Comparison of ENCODE assay signal across 14 mouse cellular contexts in genomic region chr6:30654932-30655331, GRCm38 (mm10). TPM values are rescaled to one million over a fixed set of nuclear protein-coding genes. Genes with fewer than 3 reads are reported as not detected.
A peak's percentile ranks its signal among the peaks of the same experiment; 100 is the strongest.
DNase-seq lines count a peak whose midpoint lies in the region; ATAC-seq lines count a peak whose summit lies in the region.
"Had no signal": no experiment of that assay in that cellular context is flagged by ENCODE, and none has a peak within 500 bp of the region (broad histone marks: within the 10 kb centered on the region; RNA-seq: fewer than 3 reads in every experiment).

No protein-coding gene starts in this region.

- H3K4me2 ChIP-seq in embryonic facial prominence, embryonic 12.5 days (replicated peaks) = no peak overlapping the region
- no peak overlapping the region for H3K4me2 ChIP-seq in hindbrain, embryonic 12.5 days (replicated peaks)
- H3K4me2 ChIP-seq in midbrain, embryonic 11.5 days = no peak overlapping the region

- intact Hi-C loops in heart, postnatal 36 days (cut with DNase I) = loop anchor here (5.0 kb wide), 1 partner anchor 103 kb away; no protein-coding TSS in a partner anchor
- intact Hi-C loops in left cerebral cortex, postnatal 14 days (cut with DNase I) = no loop called here

- peaks cover 8% of the 10 kb centered on the region; the same call in 1 of the 2 replicates for H3K36me3 ChIP-seq in heart, embryonic 10.5 days
- peaks cover 2% of the 10 kb centered on the region; the same call in 1 of the 2 replicates for H3K36me3 ChIP-seq in embryonic facial prominence, embryonic 12.5 days
- H3K36me3 ChIP-seq in hindbrain, embryonic 12.5 days = 0 out of 2 replicates have a peak, but pooled peaks cover 2% of the 10 kb centered on the region
- no peaks in the 10 kb centered on the region for H3K36me3 ChIP-seq in midbrain, embryonic 11.5 days (ENCODE audit: control insufficient read depth, insufficient read depth, low read length)

- peak overlapping the region; percentile 75 for H3K27ac ChIP-seq in heart, embryonic 10.5 days
- H3K27ac ChIP-seq in embryonic facial prominence, embryonic 12.5 days = peak overlapping the region; percentile 89
- H3K27ac ChIP-seq in hindbrain, embryonic 12.5 days = peak overlapping the region; percentile 69
- H3K27ac ChIP-seq in midbrain, embryonic 11.5 days (ENCODE audit: low read depth, low read length) = no peak overlapping the region

- no peak overlapping the region for H3K9ac ChIP-seq in embryonic facial prominence, embryonic 12.5 days
- H3K9ac ChIP-seq in hindbrain, embryonic 12.5 days = no peak overlapping the region
- H3K9ac ChIP-seq in midbrain, embryonic 11.5 days (ENCODE audit: low read length) = no peak overlapping the region

- no peak for DNase-seq in heart, embryonic 10.5 days (ENCODE audit: low spot score)
- DNase-seq in heart, postnatal 36 days = no peak
- DNase-seq in midbrain, embryonic 11.5 days (ENCODE audit: low spot score, missing footprints) = no peak
- no peak for DNase-seq in right cerebral cortex, postnatal 36 days (ENCODE audit: low spot score in 2 of 2)
- DNase-seq in left cerebral cortex, postnatal 14 days (ENCODE audit: low spot score in 2 of 2) = no peak
- DNase-seq in ovary, postnatal 10 days (ENCODE audit: low spot score) = no peak
- DNase-seq: adrenal gland, adult 2 months; gastrocnemius, postnatal 25 days; kidney, adult 11 months; lung, postnatal 14 days had no signal

- H3K27me3 ChIP-seq in heart, embryonic 10.5 days (ENCODE audit: insufficient read depth, poor library complexity, severe bottlenecking) = no peaks in the 10 kb centered on the region
- no peaks in the 10 kb centered on the region for H3K27me3 ChIP-seq in embryonic facial prominence, embryonic 12.5 days
- H3K27me3 ChIP-seq in hindbrain, embryonic 12.5 days = no peaks in the 10 kb centered on the region
- no peaks in the 10 kb centered on the region for H3K27me3 ChIP-seq in midbrain, embryonic 11.5 days (ENCODE audit: control insufficient read depth, insufficient read depth, low read length)

- H3K4me1 ChIP-seq in heart, embryonic 10.5 days = peaks cover 31% of the 10 kb centered on the region
- H3K4me1 ChIP-seq in embryonic facial prominence, embryonic 12.5 days = peaks cover 36% of the 10 kb centered on the region
- peaks cover 37% of the 10 kb centered on the region for H3K4me1 ChIP-seq in hindbrain, embryonic 12.5 days
- peaks cover 21% of the 10 kb centered on the region for H3K4me1 ChIP-seq in midbrain, embryonic 11.5 days (ENCODE audit: control insufficient read depth, insufficient read depth, low read length)

- no peaks in the 10 kb centered on the region for H3K9me3 ChIP-seq in heart, embryonic 10.5 days
- H3K9me3 ChIP-seq in embryonic facial prominence, embryonic 12.5 days = no peaks in the 10 kb centered on the region
- H3K9me3 ChIP-seq in hindbrain, embryonic 12.5 days (replicated peaks) = no peaks in the 10 kb centered on the region
- no peaks in the 10 kb centered on the region for H3K9me3 ChIP-seq in midbrain, embryonic 11.5 days (ENCODE audit: control insufficient read depth, low read length)

- ATAC-seq in embryonic facial prominence, embryonic 12.5 days (ENCODE audit: insufficient number of reproducible peaks, insufficient read depth, low FRiP score, low TSS enrichment) = no peak
- ATAC-seq in hindbrain, embryonic 12.5 days (ENCODE audit: low FRiP score) = 0 out of 2 replicates have a peak, but pooled peaks have one; percentile 35
- 0 out of 2 replicates have a peak, but pooled peaks have one; percentile 27 for ATAC-seq in midbrain, embryonic 11.5 days (ENCODE audit: low FRiP score)

- H3K4me3 ChIP-seq in heart, embryonic 10.5 days = no peak overlapping the region
- no peak overlapping the region for H3K4me3 ChIP-seq in embryonic facial prominence, embryonic 12.5 days
- no peak overlapping the region for H3K4me3 ChIP-seq in hindbrain, embryonic 12.5 days
- no peak overlapping the region for H3K4me3 ChIP-seq in midbrain, embryonic 11.5 days (ENCODE audit: low read depth, low read length)
- H3K4me3 ChIP-seq: left cerebral cortex, adult 2 months had no signal

- WGBS in heart, embryonic 10.5 days = 82% methylated on average over 3 of the region's 3 CpGs
- 68% methylated on average over 3 of the region's 3 CpGs for WGBS in embryonic facial prominence, embryonic 12.5 days
- 84% methylated on average over 3 of the region's 3 CpGs for WGBS in hindbrain, embryonic 12.5 days
- 89% methylated on average over 3 of the region's 3 CpGs for WGBS in midbrain, embryonic 11.5 days

RNA-seq across cellular contexts. Expression of gene Cpa1, which starts 15.9 kb away (rescaled TPM):
- 3.9 and 4.3 TPM in 2 replicates for polyA plus RNA-seq in heart, embryonic 10.5 days (2016; fragmentation: Nextera tagmentation; extraction: Ambion mirVana)
- under 1 TPM in 1 of 2 experiments, not detected in 1; 0.27 TPM for total RNA-seq in heart, postnatal 36 days (2021)
- 0.22 and 0.29 TPM in 2 replicates for polyA plus RNA-seq in embryonic facial prominence, embryonic 12.5 days (2016; fragmentation: Nextera tagmentation; extraction: Ambion mirVana)
- 0.30 and 0.34 TPM in 2 replicates for polyA plus RNA-seq in hindbrain, embryonic 12.5 days (2016; fragmentation: Nextera tagmentation; extraction: Ambion mirVana)
- 0.08 TPM in 1 of 2 replicates, not detected in the other for polyA plus RNA-seq in midbrain, embryonic 11.5 days (2014; fragmentation: Nextera tagmentation; extraction: Ambion mirVana)
- total RNA-seq in left cerebral cortex, postnatal 14 days (2021) = not detected
- total RNA-seq: adrenal gland, adult 2 months; gastrocnemius, postnatal 25 days; left cerebral cortex, adult 2 months; MEL had no signal
- polyA plus RNA-seq: adrenal gland, adult 2 months had no signal

RNA-seq across cellular contexts. Expression of gene Cep41, which starts 38.6 kb away (rescaled TPM):
- polyA plus RNA-seq in heart, embryonic 10.5 days (2016; fragmentation: Nextera tagmentation; extraction: Ambion mirVana) = 12.5 and 15.3 TPM in 2 replicates
- total RNA-seq in heart, postnatal 36 days (2021) = 1 to 10 TPM; 2.5 to 2.7 TPM
- polyA plus RNA-seq in embryonic facial prominence, embryonic 12.5 days (2016; fragmentation: Nextera tagmentation; extraction: Ambion mirVana) = 23.8 and 26.3 TPM in 2 replicates
- polyA plus RNA-seq in hindbrain, embryonic 12.5 days (2016; fragmentation: Nextera tagmentation; extraction: Ambion mirVana) = 20.5 and 21.9 TPM in 2 replicates
- polyA plus RNA-seq in midbrain, embryonic 11.5 days (2014; fragmentation: Nextera tagmentation; extraction: Ambion mirVana) = 23.8 and 24.5 TPM in 2 replicates
- total RNA-seq in left cerebral cortex, postnatal 14 days (2021) = 1 to 10 TPM; 7.2 to 7.4 TPM

RNA-seq across cellular contexts. Expression of gene Cpa5, which starts 44.1 kb away (rescaled TPM):
- polyA plus RNA-seq in heart, embryonic 10.5 days (2016; fragmentation: Nextera tagmentation; extraction: Ambion mirVana) = 0.97 and 2.1 TPM in 2 replicates
- not detected for total RNA-seq in heart, postnatal 36 days (2021)
- polyA plus RNA-seq in embryonic facial prominence, embryonic 12.5 days (2016; fragmentation: Nextera tagmentation; extraction: Ambion mirVana) = 0.22 and 0.33 TPM in 2 replicates
- polyA plus RNA-seq in hindbrain, embryonic 12.5 days (2016; fragmentation: Nextera tagmentation; extraction: Ambion mirVana) = 0.10 TPM in 1 of 2 replicates, not detected in the other
- polyA plus RNA-seq in midbrain, embryonic 11.5 days (2014; fragmentation: Nextera tagmentation; extraction: Ambion mirVana) = 0.25 and 0.46 TPM in 2 replicates
- total RNA-seq in left cerebral cortex, postnatal 14 days (2021) = not detected
- total RNA-seq: adrenal gland, adult 2 months; gastrocnemius, postnatal 25 days; left cerebral cortex, adult 2 months; MEL had no signal
- polyA plus RNA-seq: adrenal gland, adult 2 months had no signal
